Mouse (Mus musculus) limb, embryonic 10.5 days (tissue): Measurements from ENCODE around the gene Zscan2. TPM values are rescaled to one million over a fixed set of nuclear protein-coding genes. Genes with fewer than 3 reads are reported as not detected.

Experiments used
- DNase-seq: peaks from one replicate; pipeline ENCODE4 v3.0.0-alpha.2; 2017; ENCODE audit warnings: low spot score
- H3K27ac ChIP-seq: fragments of 300-500 bp; sonication (generic); 2 replicates; pipeline ENCODE4 v1.5.1; 2016; ENCODE audit warnings: mild to moderate bottlenecking
- H3K27me3 ChIP-seq: fragments of 300-500 bp; sonication (generic); 2 replicates; pipeline ENCODE4 v1.6.1; 2016; ENCODE audit warnings: low read depth, mild to moderate bottlenecking; ENCODE audit not compliant: poor library complexity, severe bottlenecking
- H3K36me3 ChIP-seq: fragments of 300-500 bp; sonication (generic); 2 replicates; pipeline ENCODE4 v1.6.1; 2016; ENCODE audit warnings: mild to moderate bottlenecking, moderate library complexity
- H3K4me1 ChIP-seq: fragments of 300-500 bp; sonication (generic); 2 replicates; pipeline ENCODE4 v1.6.1; 2016
- H3K4me3 ChIP-seq: fragments of 300-500 bp; sonication (generic); 2 replicates; pipeline ENCODE4 v1.5.1; 2016; ENCODE audit warnings: mild to moderate bottlenecking, moderate library complexity
- H3K9me3 ChIP-seq: fragments of 300-500 bp; sonication (generic); replicated peaks from 2 replicates; pipeline ENCODE4 v1.6.1; 2016; ENCODE audit warnings: mild to moderate bottlenecking
- WGBS: fragments of 180-500 bp; shearing (Covaris S2); methylation state at CpG from one replicate; pipeline ENCODE4 v1.1.7; 2016; 5-methylcytosine and 5-hydroxymethylcytosine counted together
- polyA plus RNA-seq: library from polyadenylated mRNA; unstranded; fragments of >200 nt; fragmentation: Nextera tagmentation; extraction: Ambion mirVana; gene quantifications from 2 replicates; pipeline ENCODE4 v1.2.1, GENCODE M21; 2016

The Zscan2 gene
- polyA plus RNA-seq, 1 experiment from 2014 or later = 4.0 TPM

DNA sequence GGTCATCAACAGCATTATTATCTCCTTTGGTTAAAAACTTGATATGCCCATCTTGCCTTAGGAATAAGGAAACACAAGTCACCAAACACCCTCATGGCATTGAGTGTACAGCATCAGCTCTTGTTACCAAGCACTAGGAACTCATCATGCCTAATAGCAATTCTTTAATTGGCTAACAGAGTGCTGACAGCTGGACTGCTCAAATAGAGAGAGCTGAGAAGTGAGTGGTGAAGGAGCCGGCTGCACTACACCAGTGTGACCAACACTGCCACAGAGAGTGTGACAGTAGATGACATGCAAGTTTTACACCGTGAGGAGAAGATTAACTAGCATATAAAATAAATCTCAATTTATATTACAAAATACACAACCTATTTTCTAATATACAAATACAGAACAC lies 62.4 kb downstream of the Zscan2 start:
- H3K4me1 ChIP-seq = no peaks in the 10 kb centered on the region
- 93% methylated on average over 2 of the region's 2 CpGs for WGBS
- H3K27ac ChIP-seq = no peak overlapping the region
- DNase-seq = no peak
- no peaks in the 10 kb centered on the region for H3K9me3 ChIP-seq
- H3K4me3 ChIP-seq = no peak overlapping the region
- peaks cover 94% of the 10 kb centered on the region for H3K36me3 ChIP-seq
- H3K27me3 ChIP-seq = no peaks in the 10 kb centered on the region

Other genes with a start within 250 kb of the Zscan2 start
- gene Crtc3, start 172.0 kb upstream of the Zscan2 start, polyA plus RNA-seq = 13.4 and 16.0 TPM in 2 replicates
- gene Iqgap1, start 34.9 kb upstream of the Zscan2 start, polyA plus RNA-seq = 21.8 and 25.4 TPM in 2 replicates
- 49.5 and 54.5 TPM in 2 replicates for gene Wdr73, start 40.3 kb downstream of the Zscan2 start, polyA plus RNA-seq
- gene Nmb, start 44.2 kb downstream of the Zscan2 start, polyA plus RNA-seq = 9.1 and 9.2 TPM in 2 replicates
- 191 and 201 TPM in 2 replicates for gene Sec11a, start 86.9 kb downstream of the Zscan2 start, polyA plus RNA-seq
- gene Zfp592, start 132.8 kb downstream of the Zscan2 start, polyA plus RNA-seq = 15.7 and 16.1 TPM in 2 replicates
- 0.19 and 0.48 TPM in 2 replicates for gene Alpk3, start 196.7 kb downstream of the Zscan2 start, polyA plus RNA-seq